Mouse (Mus musculus) liver, embryonic 14.5 days (tissue): ENCODE results near the gene Nod2. TPM values are rescaled to one million over a fixed set of nuclear protein-coding genes. Genes with fewer than 3 reads are reported as not detected.
A peak's percentile ranks its signal among the peaks of the same experiment; 100 is the strongest.

ENCODE experiments used
- ATAC-seq: fragments of 200-750 bp; cut with Nextera tagmentation; 2 replicates; pipeline ENCODE4 v1.8.0; 2017; ENCODE audit warnings: moderate number of reproducible peaks, mild to moderate bottlenecking, moderate library complexity; ENCODE audit not compliant: insufficient read depth
- DNase-seq, 3 experiments: peaks; one replicate each; pipeline ENCODE4 v3.0.0-alpha.2; 2012 to 2013; ENCODE audit warnings: low read depth in 3 of 3, low spot score in 3 of 3
- H3K27ac ChIP-seq: fragments of 300-500 bp; sonication (generic); 2 replicates; pipeline ENCODE4 v1.5.1; 2014; ENCODE audit warnings: moderate library complexity, mild to moderate bottlenecking, control low read depth, inconsistent platforms
- H3K27me3 ChIP-seq: fragments of 300-500 bp; sonication (generic); 2 replicates; pipeline ENCODE4 v1.6.1; 2014; ENCODE audit warnings: mild to moderate bottlenecking, low read length, moderate library complexity; ENCODE audit not compliant: control insufficient read depth, insufficient read depth
- H3K36me3 ChIP-seq: fragments of 300-500 bp; sonication (generic); replicated peaks from 2 replicates; pipeline ENCODE4 v1.6.1; 2014; ENCODE audit warnings: low read depth; ENCODE audit not compliant: control insufficient read depth, insufficient read depth
- H3K4me1 ChIP-seq, 2 experiments: fragments of 200-500 bp in 1 of 2; fragments of 300-500 bp in 1 of 2; sonication (generic) in 1 of 2; replicated peaks; 2 replicates each; pipeline ENCODE4 v1.6.1; 2012 to 2014; ENCODE audit warnings: antibody characterized with exemption in 1 of 2, inconsistent platforms in 1 of 2, low read length in 1 of 2; ENCODE audit not compliant: control insufficient read depth in 2 of 2, insufficient read depth in 2 of 2
- H3K4me2 ChIP-seq: fragments of 300-500 bp; sonication (generic); 2 replicates; pipeline ENCODE4 v1.6.1; 2014; ENCODE audit warnings: low read depth, mild to moderate bottlenecking, control low read depth, moderate library complexity
- H3K4me3 ChIP-seq, 2 experiments: fragments of 200-500 bp in 1 of 2; fragments of 300-500 bp in 1 of 2; sonication (generic) in 1 of 2; 2 replicates each; pipeline ENCODE4 v1.5.1; 2012 to 2014; ENCODE audit warnings: low read depth in 2 of 2, low read length in 2 of 2, mild to moderate bottlenecking in 2 of 2, control low read depth in 1 of 2, inconsistent platforms in 1 of 2, moderate library complexity in 1 of 2; ENCODE audit not compliant: insufficient read depth in 1 of 2
- H3K9ac ChIP-seq: fragments of 300-500 bp; sonication (generic); replicated peaks from 2 replicates; pipeline ENCODE4 v1.6.1; 2014; ENCODE audit warnings: mild to moderate bottlenecking, control low read depth, moderate library complexity
- H3K9me3 ChIP-seq: fragments of 300-500 bp; sonication (generic); 2 replicates; pipeline ENCODE4 v1.6.1; 2016; ENCODE audit warnings: low read length, mixed read lengths; ENCODE audit not compliant: control insufficient read depth
- CTCF ChIP-seq: IDR thresholded peaks from 2 replicates; pipeline ENCODE4 v1.5.1; 2016; ENCODE audit warnings: antibody characterized with exemption, low read depth, control low read depth
- EP300 ChIP-seq: IDR thresholded peaks from 2 replicates; pipeline ENCODE4 v1.6.1; 2016; ENCODE audit warnings: antibody characterized with exemption, low read depth
- WGBS: fragments of 180-500 bp; shearing (Covaris S2); extraction: QIAGEN DNeasy Blood & Tissue Kit; methylation state at CpG from one replicate; pipeline ENCODE4 v1.1.7; 2014; ENCODE audit not compliant: insufficient replicate concordance; 5-methylcytosine and 5-hydroxymethylcytosine counted together
- polyA plus RNA-seq, 2 experiments: library from polyadenylated mRNA; depleted of rRNA in 1 of 2; stranded (reverse) in 1 of 2; unstranded in 1 of 2; fragments of >200 nt; fragmentation: Nextera tagmentation in 1 of 2; extraction: Ambion mirVana in 1 of 2; gene quantifications; 2 replicates each; pipeline versions ENCODE4 v1.2.1 to v1.2.3; 2012 to 2014

Nod2 gene
- polyA plus RNA-seq, 2 experiments, result 0.04 TPM; not detected in 1

GRCm38 (mm10) chr8:88692866-88693265 is 45.8 kb downstream of the Nod2 start:
- TF ChIP-seq EP300 (no peak), CTCF (no peak)
- H3K36me3 ChIP-seq, result no peaks in the 10 kb centered on the region
- ATAC-seq (no peak), DNase-seq (no peak)
- no peaks in the 10 kb centered on the region for H3K27me3 ChIP-seq
- no peak overlapping the region for H3K4me3 ChIP-seq
- H3K4me1 ChIP-seq, result peaks cover 4 to 8% of the 10 kb centered on the region in 2 experiments
- no peak overlapping the region for H3K4me2 ChIP-seq
- H3K9ac ChIP-seq, result no peak overlapping the region
- no peaks in the 10 kb centered on the region for H3K9me3 ChIP-seq
- H3K27ac ChIP-seq, result no peak overlapping the region
- 70% methylated on average over 6 of the region's 6 CpGs for WGBS

GRCm38 (mm10) chr8:88693376-88693775 is 46.3 kb downstream of the Nod2 start:
- no peak overlapping the region for H3K4me2 ChIP-seq
- H3K27me3 ChIP-seq, result no peaks in the 10 kb centered on the region
- H3K9ac ChIP-seq, result no peak overlapping the region
- TF ChIP-seq CTCF, result no peak
- no peak for TF ChIP-seq EP300
- H3K27ac ChIP-seq, result no peak overlapping the region
- ATAC-seq (no peak), DNase-seq (no peak)
- no peaks in the 10 kb centered on the region for H3K9me3 ChIP-seq
- H3K4me1 ChIP-seq, result peaks cover 6 to 10% of the 10 kb centered on the region in 2 experiments
- no peaks in the 10 kb centered on the region for H3K36me3 ChIP-seq
- WGBS, result 61% methylated on average over 4 of the region's 4 CpGs
- H3K4me3 ChIP-seq, result no peak overlapping the region

GRCm38 (mm10) chr8:88694291-88694690 is 47.2 kb downstream of the Nod2 start:
- Histone ChIP-seq H3K4me2 (no peak overlapping the region), H3K27me3 (no peaks in the 10 kb centered on the region), H3K9me3 (no peaks in the 10 kb centered on the region), H3K27ac (no peak overlapping the region), H3K9ac (no peak overlapping the region), H3K4me3 (no peak overlapping the region), H3K36me3 (no peaks in the 10 kb centered on the region), H3K4me1 (peaks cover 6 to 10% of the 10 kb centered on the region in 2 experiments)
- no peak for ATAC-seq
- TF ChIP-seq CTCF (no peak), EP300 (no peak)
- DNase-seq, result no peak
- 41% methylated on average over 7 of the region's 7 CpGs for WGBS

GRCm38 (mm10) chr8:88696228-88696627 is 49.1 kb downstream of the Nod2 start:
- no peak for ATAC-seq
- DNase-seq, result no peak
- H3K36me3 ChIP-seq, result no peaks in the 10 kb centered on the region
- H3K4me2 ChIP-seq, result peak overlapping the region; percentile 82
- H3K27me3 ChIP-seq, result no peaks in the 10 kb centered on the region
- H3K9ac ChIP-seq, result peak overlapping the region; percentile 24; the same call in 1 of the 2 replicates
- TF ChIP-seq EP300 (no peak), CTCF (no peak)
- H3K9me3 ChIP-seq, result no peaks in the 10 kb centered on the region
- H3K27ac ChIP-seq, result no peak overlapping the region
- WGBS, result 23% methylated on average over 7 of the region's 7 CpGs
- peak overlapping the region; percentile 33 to 90 for H3K4me3 ChIP-seq
- peaks cover 6 to 10% of the 10 kb centered on the region in 2 experiments for H3K4me1 ChIP-seq

GRCm38 (mm10) chr8:88696721-88697641 is 49.9 kb downstream of the Nod2 start, which contains the start of gene Cyld:
TSS of gene Cyld (plus strand) at chr8:88697028.
- TF ChIP-seq EP300 (no peak), CTCF (no peak)
- ATAC-seq (peak; percentile 96), DNase-seq (peak; percentile 98)
- no peaks in the 10 kb centered on the region for H3K27me3 ChIP-seq
- peak within 1 kb of the TSS; percentile 77 to 90 for H3K4me3 ChIP-seq
- peak within 1 kb of the TSS; percentile 27 for H3K27ac ChIP-seq
- no peaks in the 10 kb centered on the region for H3K9me3 ChIP-seq
- WGBS, result under 1% methylated on average over 79 of the region's 80 CpGs
- H3K36me3 ChIP-seq, result no peaks in the 10 kb centered on the region
- peaks cover 6 to 10% of the 10 kb centered on the region in 2 experiments for H3K4me1 ChIP-seq
- H3K4me2 ChIP-seq, result peak within 1 kb of the TSS; percentile 82
- peak within 1 kb of the TSS; percentile 82 for H3K9ac ChIP-seq
